Mouse (Mus musculus): ENCODE results near the gene Reln. TPM values are rescaled to one million over a fixed set of nuclear protein-coding genes. Genes with fewer than 3 reads are reported as not detected.
A peak's percentile ranks its signal among the peaks of the same experiment; 100 is the strongest.

The Reln gene
- polyA plus RNA-seq, 1 experiment from 2014 or later = 2.4 TPM

DNA sequence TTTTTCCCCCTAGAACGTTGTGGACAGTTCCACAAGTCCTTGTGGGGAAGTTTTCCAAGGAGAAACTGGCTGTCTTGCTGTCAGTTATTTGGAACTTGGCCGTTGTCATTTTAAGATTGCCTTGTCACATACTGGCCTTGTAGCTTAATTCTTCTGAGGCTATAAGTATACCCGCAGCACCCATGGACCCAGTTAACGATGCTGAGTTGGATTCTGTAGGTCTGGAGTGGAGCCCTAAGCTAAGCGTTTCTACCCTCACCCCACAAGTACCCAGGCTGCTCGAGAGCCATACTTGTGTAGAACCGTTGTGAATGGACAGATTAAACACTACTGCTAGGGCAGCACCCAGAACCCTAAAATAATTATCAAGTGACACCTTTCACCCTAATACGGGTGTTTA, 477.8 kb downstream of the Reln start:
- 37% methylated on average over 8 of the region's 8 CpGs for WGBS
- Histone ChIP-seq H3K4me3 (ENCODE audit: low read depth, low read length) (no peak overlapping the region), H3K9ac (replicated peaks; ENCODE audit: low read depth) (no peak overlapping the region), H3K9me3 (ENCODE audit: low read length) (no peaks in the 10 kb centered on the region), H3K4me2 (replicated peaks; ENCODE audit: low read depth, low read length) (no peak overlapping the region), H3K36me3 (ENCODE audit: insufficient read depth, low read length) (no peaks in the 10 kb centered on the region), H3K27ac (ENCODE audit: low read length) (no peak overlapping the region), H3K27me3 (replicated peaks; ENCODE audit: insufficient read depth, low read length) (no peaks in the 10 kb centered on the region), H3K4me1 (ENCODE audit: insufficient read depth, low read depth, low read length) (no peaks in the 10 kb centered on the region)
- DNase-seq (ENCODE audit: low spot score) (no peak), ATAC-seq (no peak)
- TF ChIP-seq CTCF (IDR thresholded peaks at IDR 0.05) (no peak), EP300 (IDR thresholded peaks at IDR 0.05) (no peak)

DNA sequence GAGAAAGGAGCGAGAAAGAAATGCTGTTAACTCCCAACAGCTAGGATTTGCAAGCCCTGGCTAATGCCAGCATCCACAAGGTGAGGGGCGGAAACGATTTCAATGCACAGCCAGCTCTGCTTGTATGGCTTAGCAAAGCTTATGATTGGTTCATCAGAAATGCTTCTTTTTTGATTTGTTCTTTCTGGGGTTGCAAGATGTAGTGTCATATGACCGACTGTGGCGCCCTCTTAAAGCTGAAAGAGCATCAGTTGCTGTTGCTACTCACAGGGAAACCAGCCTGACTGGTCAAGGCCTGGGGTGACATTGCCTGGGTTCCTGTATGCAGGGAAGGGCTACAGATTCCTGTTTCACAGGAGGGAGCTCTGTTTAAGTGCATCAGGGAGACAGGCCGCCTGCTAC, 478.2 kb downstream of the Reln start:
- Histone ChIP-seq H3K9ac (replicated peaks; ENCODE audit: low read depth) (no peak overlapping the region), H3K4me1 (ENCODE audit: insufficient read depth, low read depth, low read length) (no peaks in the 10 kb centered on the region), H3K36me3 (ENCODE audit: insufficient read depth, low read length) (no peaks in the 10 kb centered on the region), H3K4me3 (ENCODE audit: low read depth, low read length) (no peak overlapping the region), H3K9me3 (ENCODE audit: low read length) (no peaks in the 10 kb centered on the region), H3K4me2 (replicated peaks; ENCODE audit: low read depth, low read length) (peak overlapping the region; percentile 40), H3K27ac (ENCODE audit: low read length) (no peak overlapping the region), H3K27me3 (replicated peaks; ENCODE audit: insufficient read depth, low read length) (no peaks in the 10 kb centered on the region)
- 13% methylated on average over 6 of the region's 6 CpGs for WGBS
- no peak for TF ChIP-seq CTCF (IDR thresholded peaks at IDR 0.05)
- TF ChIP-seq EP300 (IDR thresholded peaks at IDR 0.05) = no peak
- DNase-seq (ENCODE audit: low spot score) (peak; percentile 27), ATAC-seq (peak; percentile 23; the same call in 1 of the 2 replicates)

DNA sequence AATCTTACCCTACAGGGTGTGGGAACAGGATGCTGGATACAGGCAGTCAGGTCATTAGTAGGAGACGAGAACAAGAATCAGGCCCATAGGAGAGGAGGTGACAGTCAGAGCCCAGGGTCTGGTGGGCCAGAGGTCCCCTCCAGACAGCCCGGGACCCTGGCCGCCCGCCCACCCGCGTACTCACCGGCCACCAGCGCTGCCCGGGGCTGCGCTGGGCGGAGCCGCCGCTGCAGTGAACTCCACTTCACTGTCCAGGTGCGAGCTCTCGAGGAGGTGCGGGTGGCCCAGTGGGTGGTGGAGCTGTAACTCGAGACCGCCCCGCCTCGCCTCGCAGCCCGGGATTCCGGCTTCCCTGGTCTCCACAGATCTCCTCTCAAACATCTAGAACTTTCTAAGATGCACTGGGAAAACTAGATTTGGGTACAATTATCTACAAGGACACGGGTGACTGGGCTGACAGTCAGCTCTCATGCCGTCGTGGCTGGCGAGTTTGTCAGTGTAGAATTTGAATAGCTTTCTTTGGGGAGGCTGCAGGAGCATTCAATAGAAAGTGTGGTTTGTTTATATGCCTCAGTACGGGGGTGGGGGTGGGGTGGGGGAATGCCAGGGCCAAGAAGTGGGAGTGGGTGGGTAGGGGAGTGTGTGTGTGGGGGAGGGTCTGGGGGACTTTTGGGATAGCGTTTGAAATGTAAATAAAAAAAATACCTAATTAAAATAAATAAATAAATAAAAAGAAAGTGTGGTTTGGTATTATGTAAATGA, 479.0 kb downstream of the Reln start, which contains the start of gene Slc26a5:
Slc26a5 (minus strand) TSS at position 259 of the 762 bp plus-strand sequence.
- 1% methylated on average over 29 of the region's 29 CpGs for WGBS
- peak; percentile 33 for DNase-seq (ENCODE audit: low spot score)

DNA sequence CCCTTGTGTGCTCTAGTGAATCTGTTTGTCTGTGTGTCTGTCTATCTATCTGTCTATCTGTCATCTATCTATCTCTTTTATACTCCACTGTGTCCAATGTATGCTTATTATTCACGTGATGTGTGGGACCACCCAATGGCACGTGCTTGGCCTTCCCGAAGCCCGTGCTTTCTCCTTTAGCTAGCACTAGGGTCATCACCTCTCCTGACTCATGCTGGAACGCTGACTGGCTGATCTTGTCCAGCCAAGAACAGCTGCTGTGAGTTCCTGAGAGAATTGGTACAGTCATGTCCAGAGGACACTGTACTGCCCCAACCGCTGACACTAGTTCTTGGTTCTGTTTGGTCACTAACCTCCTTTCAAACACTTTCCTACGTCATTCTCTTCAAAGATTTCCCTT, 485.8 kb downstream of the Reln start:
- no peak for ATAC-seq
- Histone ChIP-seq H3K4me3 (ENCODE audit: low read depth, low read length) (no peak overlapping the region), H3K9ac (replicated peaks; ENCODE audit: low read depth) (no peak overlapping the region), H3K4me1 (ENCODE audit: insufficient read depth, low read depth, low read length) (no peaks in the 10 kb centered on the region), H3K27me3 (replicated peaks; ENCODE audit: insufficient read depth, low read length) (no peaks in the 10 kb centered on the region), H3K27ac (ENCODE audit: low read length) (no peak overlapping the region), H3K36me3 (ENCODE audit: insufficient read depth, low read length) (no peaks in the 10 kb centered on the region), H3K4me2 (replicated peaks; ENCODE audit: low read depth, low read length) (no peak overlapping the region), H3K9me3 (ENCODE audit: low read length) (no peaks in the 10 kb centered on the region)
- no peak for DNase-seq (ENCODE audit: low spot score)
- TF ChIP-seq CTCF (IDR thresholded peaks at IDR 0.05) (no peak), EP300 (IDR thresholded peaks at IDR 0.05) (no peak)
- whole genome bisulfite sequencing = 81% methylated on average over 7 of the region's 7 CpGs

More for the DNA sequence above, 479.0 kb downstream of the Reln start, which contains the start of gene Slc26a5:
- Histone ChIP-seq H3K9ac (replicated peaks; ENCODE audit: low read depth) (no peak within 1 kb of the TSS), H3K27me3 (replicated peaks; ENCODE audit: insufficient read depth, low read length) (no peaks in the 10 kb centered on the region), H3K9me3 (ENCODE audit: low read length) (no peaks in the 10 kb centered on the region), H3K36me3 (ENCODE audit: insufficient read depth, low read length) (no peaks in the 10 kb centered on the region), H3K4me3 (ENCODE audit: low read depth, low read length) (no peak within 1 kb of the TSS), H3K27ac (ENCODE audit: low read length) (no peak within 1 kb of the TSS), H3K4me1 (ENCODE audit: insufficient read depth, low read depth, low read length) (no peaks in the 10 kb centered on the region), H3K4me2 (replicated peaks; ENCODE audit: low read depth, low read length) (peak within 1 kb of the TSS; percentile 40)
- peak; percentile 70 for ATAC-seq
- TF ChIP-seq CTCF (IDR thresholded peaks at IDR 0.05) = no peak
- no peak for TF ChIP-seq EP300 (IDR thresholded peaks at IDR 0.05)

DNA sequence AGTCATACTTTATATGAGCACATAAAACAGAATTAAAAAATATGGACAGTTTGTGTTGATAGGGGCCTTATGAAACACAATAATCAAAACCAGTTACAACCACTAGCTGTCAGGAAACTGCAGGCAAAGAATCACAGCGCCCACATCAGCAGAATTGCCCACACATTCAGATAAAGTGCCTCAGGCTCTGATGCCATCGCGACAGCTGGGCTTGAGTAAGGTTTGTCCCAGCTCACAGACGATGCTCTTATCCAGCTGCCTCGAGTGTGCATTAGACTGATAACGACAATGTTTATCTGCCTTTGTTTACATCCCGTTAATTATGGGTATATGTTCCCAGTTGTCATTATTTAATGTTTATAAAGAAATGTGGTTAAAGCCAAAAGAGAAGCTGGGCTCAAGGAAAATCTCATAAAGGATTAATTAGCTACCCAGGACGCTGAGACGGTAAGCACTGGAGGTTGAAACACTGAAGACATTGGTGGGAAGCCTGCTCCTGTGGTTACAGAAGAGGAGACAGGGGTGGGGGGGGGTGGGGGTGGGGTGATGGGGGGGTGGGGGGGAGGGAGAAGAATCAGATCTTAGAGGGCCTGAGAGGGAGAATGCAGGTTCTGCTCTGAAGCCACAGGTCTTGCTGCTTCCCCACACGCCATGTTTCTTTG, 492.7 kb downstream of the Reln start:
- DNase-seq (ENCODE audit: low spot score) (no peak), ATAC-seq (no peak)
- TF ChIP-seq CTCF (IDR thresholded peaks at IDR 0.05) (no peak), EP300 (IDR thresholded peaks at IDR 0.05) (no peak)
- no peaks in the 10 kb centered on the region for H3K9me3 ChIP-seq (ENCODE audit: low read length)
- no peaks in the 10 kb centered on the region for H3K36me3 ChIP-seq (ENCODE audit: insufficient read depth, low read length)
- no peak overlapping the region for H3K4me2 ChIP-seq (replicated peaks; ENCODE audit: low read depth, low read length)
- H3K27me3 ChIP-seq (replicated peaks; ENCODE audit: insufficient read depth, low read length) = no peaks in the 10 kb centered on the region
- no peak overlapping the region for H3K27ac ChIP-seq (ENCODE audit: low read length)
- WGBS = 29% methylated on average over 10 of the region's 10 CpGs
- no peak overlapping the region for H3K9ac ChIP-seq (replicated peaks; ENCODE audit: low read depth)
- H3K4me3 ChIP-seq (ENCODE audit: low read depth, low read length) = no peak overlapping the region
- H3K4me1 ChIP-seq (ENCODE audit: insufficient read depth, low read depth, low read length) = no peaks in the 10 kb centered on the region

DNA sequence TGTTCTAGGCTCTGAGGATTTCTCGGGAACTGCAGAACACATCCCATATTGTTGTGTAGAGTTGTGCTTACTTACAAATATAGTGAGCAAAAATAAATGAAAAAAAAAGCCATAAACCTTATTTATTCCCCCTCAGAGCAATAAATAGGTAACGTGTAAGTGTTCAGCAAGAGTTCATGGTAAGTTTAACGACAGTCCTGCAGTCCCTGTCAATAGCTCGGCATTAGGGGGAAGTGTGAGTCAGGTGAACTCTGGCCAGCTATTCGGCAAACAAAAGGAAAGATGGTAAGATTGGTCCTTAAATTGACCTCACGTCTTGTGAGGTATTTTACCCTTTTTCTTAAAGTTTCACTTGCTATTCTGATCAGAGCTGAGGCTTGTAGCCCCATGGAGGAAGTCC, 497.1 kb downstream of the Reln start:
- DNase-seq (ENCODE audit: low spot score) = no peak
- no peaks in the 10 kb centered on the region for H3K9me3 ChIP-seq (ENCODE audit: low read length)
- WGBS = 68% methylated on average over 6 of the region's 6 CpGs
- H3K36me3 ChIP-seq (ENCODE audit: insufficient read depth, low read length) = no peaks in the 10 kb centered on the region
- H3K9ac ChIP-seq (replicated peaks; ENCODE audit: low read depth) = no peak overlapping the region
- no peak overlapping the region for H3K4me2 ChIP-seq (replicated peaks; ENCODE audit: low read depth, low read length)
- no peak for ATAC-seq
- no peaks in the 10 kb centered on the region for H3K4me1 ChIP-seq (ENCODE audit: insufficient read depth, low read depth, low read length)
- H3K4me3 ChIP-seq (ENCODE audit: low read depth, low read length) = no peak overlapping the region
- no peaks in the 10 kb centered on the region for H3K27me3 ChIP-seq (replicated peaks; ENCODE audit: insufficient read depth, low read length)
- TF ChIP-seq EP300 (IDR thresholded peaks at IDR 0.05) (no peak), CTCF (IDR thresholded peaks at IDR 0.05) (no peak)
- no peak overlapping the region for H3K27ac ChIP-seq (ENCODE audit: low read length)
